Mouse (Mus musculus): Measurements from ENCODE around the gene Spryd7. TPM values are rescaled to one million over a fixed set of nuclear protein-coding genes. Genes with fewer than 3 reads are reported as not detected.
"Not testable (repeated sequence)": the region's sequence is repeated elsewhere in the genome, so short reads cannot be mapped to it uniquely, and the experiment has no call there.

The Spryd7 gene
- polyA plus RNA-seq, 1 experiment from 2014 or later: 36.5 TPM

DNA sequence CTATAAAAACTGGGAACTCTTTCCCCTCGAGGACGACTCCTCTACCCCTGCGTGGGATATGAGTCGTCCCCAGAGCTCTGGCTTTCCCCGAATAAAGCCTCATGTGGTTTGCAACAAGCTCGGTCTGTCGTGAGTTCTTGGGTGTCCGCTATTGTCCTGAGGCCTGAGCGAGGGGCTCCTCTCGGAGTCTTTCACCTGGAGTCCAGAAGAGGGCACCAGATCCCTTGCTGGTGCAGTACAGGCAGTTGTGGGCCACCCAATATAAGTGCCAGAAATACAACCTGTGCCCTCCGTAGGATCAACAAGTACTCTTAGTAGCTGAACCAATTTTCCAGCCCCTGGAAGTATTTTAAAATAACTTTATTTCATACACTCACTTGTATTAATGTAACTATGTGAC is 18.9 kb downstream of the Spryd7 start:
- not testable (repeated sequence) for H3K4me3 ChIP-seq (ENCODE audit: low read depth, low read length); H3K4me2 ChIP-seq (replicated peaks; ENCODE audit: low read depth); H3K27ac ChIP-seq (ENCODE audit: low read depth, low read length); H3K9me3 ChIP-seq (ENCODE audit: control insufficient read depth); ATAC-seq; H3K27me3 ChIP-seq (replicated peaks; ENCODE audit: control insufficient read depth, insufficient read depth, low read length); H3K4me1 ChIP-seq (replicated peaks; ENCODE audit: control insufficient read depth, insufficient read depth, low read length); H3K9ac ChIP-seq (ENCODE audit: low read depth, low read length)
- WGBS: 90% methylated on average over 9 of the region's 11 CpGs
- 0 out of 2 replicates have a peak, but pooled peaks cover 11% of the 10 kb centered on the region for H3K36me3 ChIP-seq (ENCODE audit: control insufficient read depth, insufficient read depth)
- peak; percentile 51 for TF ChIP-seq CTCF (IDR thresholded peaks at IDR 0.05; ENCODE audit: low read depth)

DNA sequence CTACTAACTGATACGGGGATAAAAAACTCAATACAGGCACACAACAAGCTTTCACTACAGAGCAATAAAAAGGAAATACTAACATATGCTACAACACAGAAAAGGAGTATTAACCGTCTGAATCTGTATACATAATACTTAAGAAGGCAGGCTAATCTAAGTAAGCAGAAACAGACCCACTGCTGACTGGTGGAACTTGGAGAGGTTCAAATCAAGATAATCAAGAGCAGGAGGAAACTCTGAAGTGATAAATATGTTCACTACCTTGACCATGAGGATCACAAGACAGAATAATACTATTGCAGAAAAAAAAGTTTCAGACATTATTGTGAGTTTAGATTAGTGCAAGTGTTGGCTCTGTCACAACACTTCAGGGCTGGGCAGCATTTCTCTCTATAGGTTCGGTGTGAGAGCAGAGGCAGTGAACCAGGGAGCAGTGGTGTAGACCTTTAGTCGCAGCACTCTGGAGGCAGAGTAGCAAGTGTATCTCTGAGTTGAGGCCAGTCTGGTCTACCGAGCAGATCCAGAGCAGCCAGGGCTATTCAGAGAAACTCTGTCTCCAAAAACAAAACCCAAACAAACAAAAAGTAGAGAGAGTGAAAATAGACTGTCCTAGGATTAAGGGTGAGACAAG is 19.9 kb downstream of the Spryd7 start:
- no peaks in the 10 kb centered on the region for H3K4me1 ChIP-seq (replicated peaks; ENCODE audit: control insufficient read depth, insufficient read depth, low read length)
- TF ChIP-seq CTCF (IDR thresholded peaks at IDR 0.05; ENCODE audit: low read depth): no peak
- no peak overlapping the region for H3K4me3 ChIP-seq (ENCODE audit: low read depth, low read length)
- 0 out of 2 replicates have a peak, but pooled peaks cover 11% of the 10 kb centered on the region for H3K36me3 ChIP-seq (ENCODE audit: control insufficient read depth, insufficient read depth)
- no peak overlapping the region for H3K9ac ChIP-seq (ENCODE audit: low read depth, low read length)
- 83% methylated on average over 5 of the region's 5 CpGs for WGBS
- no peak overlapping the region; the same call in 1 of the 2 replicates for H3K27ac ChIP-seq (ENCODE audit: low read depth, low read length)
- no peak overlapping the region for H3K4me2 ChIP-seq (replicated peaks; ENCODE audit: low read depth)
- no peaks in the 10 kb centered on the region for H3K27me3 ChIP-seq (replicated peaks; ENCODE audit: control insufficient read depth, insufficient read depth, low read length)
- no peak for ATAC-seq
- H3K9me3 ChIP-seq (ENCODE audit: control insufficient read depth): no peaks in the 10 kb centered on the region

DNA sequence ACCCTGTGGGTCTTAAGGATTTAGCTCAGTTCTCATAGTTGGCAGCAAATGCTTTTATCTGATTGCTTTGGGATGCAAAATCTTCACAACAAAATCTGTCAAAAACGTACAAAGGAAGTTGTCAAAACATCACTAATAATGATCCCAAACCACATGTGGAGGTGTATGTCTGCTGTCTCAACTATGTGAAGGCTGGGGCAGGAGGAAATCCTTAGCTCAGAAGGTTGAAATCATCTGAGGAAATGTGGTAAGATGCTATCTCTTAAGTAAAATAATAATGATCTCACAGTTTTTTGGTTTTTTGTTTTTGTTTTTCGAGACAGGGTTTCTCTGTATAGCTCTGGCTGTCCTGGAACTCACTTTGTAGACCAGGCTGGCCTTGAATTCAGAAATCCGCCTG is 20.9 kb downstream of the Spryd7 start:
- H3K4me3 ChIP-seq (ENCODE audit: low read depth, low read length): no peak overlapping the region
- no peak for ATAC-seq
- H3K27me3 ChIP-seq (replicated peaks; ENCODE audit: control insufficient read depth, insufficient read depth, low read length): no peaks in the 10 kb centered on the region
- 0 out of 2 replicates have a peak, but pooled peaks cover 11% of the 10 kb centered on the region for H3K36me3 ChIP-seq (ENCODE audit: control insufficient read depth, insufficient read depth)
- no peak overlapping the region for H3K9ac ChIP-seq (ENCODE audit: low read depth, low read length)
- H3K9me3 ChIP-seq (ENCODE audit: control insufficient read depth): no peaks in the 10 kb centered on the region
- H3K4me2 ChIP-seq (replicated peaks; ENCODE audit: low read depth): no peak overlapping the region
- no peaks in the 10 kb centered on the region for H3K4me1 ChIP-seq (replicated peaks; ENCODE audit: control insufficient read depth, insufficient read depth, low read length)
- 90% methylated on average over 3 of the region's 3 CpGs for WGBS
- TF ChIP-seq CTCF (IDR thresholded peaks at IDR 0.05; ENCODE audit: low read depth): no peak
- H3K27ac ChIP-seq (ENCODE audit: low read depth, low read length): no peak overlapping the region

DNA sequence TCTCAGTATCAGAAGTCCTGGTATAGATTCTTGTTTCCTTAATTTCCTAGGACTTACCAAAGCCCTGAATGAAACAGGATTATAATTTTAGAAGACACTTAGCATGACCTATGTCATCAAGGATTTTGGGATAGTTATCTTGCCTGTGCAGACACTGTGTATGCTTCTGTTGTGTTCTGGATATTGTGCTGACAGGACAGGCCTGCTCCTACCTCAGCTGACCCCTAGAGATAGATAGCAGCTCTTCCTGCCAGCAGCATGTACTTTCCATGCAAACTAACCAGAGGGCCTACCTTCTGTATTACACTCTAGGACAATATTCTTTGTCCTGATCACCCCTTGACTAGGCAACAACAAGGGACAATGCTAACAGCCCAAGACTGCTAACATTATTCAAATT is 25.7 kb downstream of the Spryd7 start:
- H3K36me3 ChIP-seq (ENCODE audit: control insufficient read depth, insufficient read depth): 0 out of 2 replicates have a peak, but pooled peaks cover 11% of the 10 kb centered on the region
- H3K9me3 ChIP-seq (ENCODE audit: control insufficient read depth): no peaks in the 10 kb centered on the region
- no peak overlapping the region for H3K9ac ChIP-seq (ENCODE audit: low read depth, low read length)
- no peak for TF ChIP-seq CTCF (IDR thresholded peaks at IDR 0.05; ENCODE audit: low read depth)
- ATAC-seq: no peak
- no peak overlapping the region for H3K4me3 ChIP-seq (ENCODE audit: low read depth, low read length)
- no peaks in the 10 kb centered on the region for H3K27me3 ChIP-seq (replicated peaks; ENCODE audit: control insufficient read depth, insufficient read depth, low read length)
- no peaks in the 10 kb centered on the region for H3K4me1 ChIP-seq (replicated peaks; ENCODE audit: control insufficient read depth, insufficient read depth, low read length)
- H3K27ac ChIP-seq (ENCODE audit: low read depth, low read length): peak overlapping the region; percentile 47
- H3K4me2 ChIP-seq (replicated peaks; ENCODE audit: low read depth): no peak overlapping the region

DNA sequence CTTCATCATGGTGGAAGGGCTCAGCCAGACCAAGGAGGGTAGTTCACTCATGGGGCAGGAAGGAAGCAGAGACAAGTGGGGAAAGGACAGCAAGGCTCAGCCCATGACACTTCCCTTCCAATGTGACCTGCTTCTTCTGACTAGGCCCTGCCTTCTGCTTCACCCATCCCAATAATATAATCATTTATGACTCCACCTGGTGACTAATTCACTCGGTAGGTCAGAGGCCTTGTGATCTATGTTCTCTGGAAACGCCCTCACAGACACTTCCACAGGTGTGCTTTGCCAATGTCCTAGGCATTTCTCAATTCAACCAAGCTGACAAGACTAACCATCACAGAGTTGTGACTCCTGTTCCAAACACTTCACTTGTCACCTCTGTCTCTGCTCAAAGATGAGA is 26.3 kb downstream of the Spryd7 start:
- 39% methylated on average over 2 of the region's 2 CpGs for WGBS
- no peak overlapping the region for H3K4me3 ChIP-seq (ENCODE audit: low read depth, low read length)
- no peak for TF ChIP-seq CTCF (IDR thresholded peaks at IDR 0.05; ENCODE audit: low read depth)
- ATAC-seq: peak; percentile 92
- peak overlapping the region; percentile 47 for H3K27ac ChIP-seq (ENCODE audit: low read depth, low read length)
- no peak overlapping the region for H3K4me2 ChIP-seq (replicated peaks; ENCODE audit: low read depth)
- no peak overlapping the region for H3K9ac ChIP-seq (ENCODE audit: low read depth, low read length)
- no peaks in the 10 kb centered on the region for H3K4me1 ChIP-seq (replicated peaks; ENCODE audit: control insufficient read depth, insufficient read depth, low read length)
- H3K27me3 ChIP-seq (replicated peaks; ENCODE audit: control insufficient read depth, insufficient read depth, low read length): no peaks in the 10 kb centered on the region
- H3K36me3 ChIP-seq (ENCODE audit: control insufficient read depth, insufficient read depth): 0 out of 2 replicates have a peak, but pooled peaks cover 6% of the 10 kb centered on the region
- H3K9me3 ChIP-seq (ENCODE audit: control insufficient read depth): no peaks in the 10 kb centered on the region

DNA sequence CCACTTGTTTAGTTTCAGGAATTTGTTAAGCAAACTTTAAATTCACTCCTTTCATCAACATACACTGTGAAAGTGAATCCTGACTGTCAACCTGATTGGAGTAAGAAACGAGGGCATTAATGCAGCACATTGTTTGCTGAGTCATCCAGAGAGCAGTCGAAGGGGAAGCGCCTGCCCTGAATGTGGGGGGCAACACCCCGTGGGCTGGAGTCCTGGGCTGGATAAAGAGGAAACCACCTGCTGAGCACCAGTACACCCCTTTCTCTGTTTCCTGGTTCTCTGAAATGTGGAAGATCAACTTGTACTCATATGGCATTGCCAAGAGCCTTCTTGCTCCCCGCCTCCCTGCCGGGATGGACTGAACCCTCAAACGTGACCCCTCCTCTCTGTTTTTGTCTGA is 27.2 kb downstream of the Spryd7 start:
- WGBS: 73% methylated on average over 7 of the region's 7 CpGs
- Histone ChIP-seq H3K4me2 (replicated peaks; ENCODE audit: low read depth) (no peak overlapping the region), H3K36me3 (ENCODE audit: control insufficient read depth, insufficient read depth) (no peaks in the 10 kb centered on the region), H3K4me3 (ENCODE audit: low read depth, low read length) (no peak overlapping the region), H3K9me3 (ENCODE audit: control insufficient read depth) (no peaks in the 10 kb centered on the region), H3K27me3 (replicated peaks; ENCODE audit: control insufficient read depth, insufficient read depth, low read length) (no peaks in the 10 kb centered on the region), H3K9ac (ENCODE audit: low read depth, low read length) (no peak overlapping the region), H3K4me1 (replicated peaks; ENCODE audit: control insufficient read depth, insufficient read depth, low read length) (no peaks in the 10 kb centered on the region), H3K27ac (ENCODE audit: low read depth, low read length) (no peak overlapping the region)
- no peak for ATAC-seq
- TF ChIP-seq CTCF (IDR thresholded peaks at IDR 0.05; ENCODE audit: low read depth): no peak
